Mouse (Mus musculus) E14TG2a.4 (cell line): ENCODE data around the gene Fam53a.

Source experiments
- CTCF ChIP-seq: conservative IDR thresholded peaks from 2 replicates; pipeline ENCODE4 v1.5.1; 2014; ENCODE audit warnings: low read length
- NANOG ChIP-seq: IDR thresholded peaks from 2 replicates; pipeline ENCODE4 v1.6.1; 2014; ENCODE audit warnings: borderline replicate concordance, low read length, mixed read lengths

DNA sequence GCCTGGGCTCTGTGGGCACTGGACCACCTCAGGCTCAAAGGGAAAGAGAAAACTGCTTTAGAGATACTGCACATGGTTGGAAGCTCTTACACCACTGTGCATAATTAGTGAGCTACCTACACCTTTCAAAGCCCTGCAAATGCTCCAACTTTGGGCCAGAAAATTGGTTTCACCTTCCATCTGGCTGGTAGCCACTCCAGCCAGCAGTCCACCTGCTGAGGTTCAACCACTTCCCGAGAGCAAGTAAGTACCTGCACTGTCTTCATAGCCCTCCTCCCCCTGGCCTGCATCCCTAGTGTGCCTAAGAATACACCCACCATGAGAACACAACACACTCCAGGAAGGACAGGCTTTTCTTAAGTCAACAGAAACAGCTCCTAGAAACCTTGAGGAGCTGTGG, 17.6 kb downstream of the Fam53a start:
- TF ChIP-seq CTCF = no peak
- TF ChIP-seq NANOG = no peak
